Mouse (Mus musculus) frontal cortex, postnatal 10 days (tissue): ENCODE data around the gene Mapk3.

Experiments used
- DNase-seq, 2 experiments: peaks; one replicate each; pipeline ENCODE4 v3.0.0; 2022; ENCODE audit warnings: low spot score in 2 of 2, mixed read lengths in 1 of 2

Gene Mapk3

DNA sequence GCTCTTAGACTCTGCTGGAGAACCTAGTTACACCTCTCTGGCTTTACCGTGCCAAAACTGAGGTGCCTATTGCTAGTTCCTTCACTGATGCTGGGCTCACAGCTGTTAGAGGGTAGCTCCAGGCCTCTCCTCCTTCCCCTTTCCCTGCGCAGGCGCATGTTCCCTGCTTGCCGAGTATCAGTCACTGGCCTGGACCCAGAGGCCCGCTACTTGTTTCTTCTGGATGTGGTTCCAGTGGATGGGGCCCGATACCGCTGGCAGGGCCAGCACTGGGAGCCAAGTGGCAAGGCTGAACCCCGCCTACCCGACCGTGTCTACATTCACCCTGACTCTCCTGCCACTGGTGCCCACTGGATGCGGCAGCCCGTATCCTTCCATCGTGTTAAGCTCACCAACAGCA is 23.3 kb downstream of the Mapk3 start:
- no peak for DNase-seq

DNA sequence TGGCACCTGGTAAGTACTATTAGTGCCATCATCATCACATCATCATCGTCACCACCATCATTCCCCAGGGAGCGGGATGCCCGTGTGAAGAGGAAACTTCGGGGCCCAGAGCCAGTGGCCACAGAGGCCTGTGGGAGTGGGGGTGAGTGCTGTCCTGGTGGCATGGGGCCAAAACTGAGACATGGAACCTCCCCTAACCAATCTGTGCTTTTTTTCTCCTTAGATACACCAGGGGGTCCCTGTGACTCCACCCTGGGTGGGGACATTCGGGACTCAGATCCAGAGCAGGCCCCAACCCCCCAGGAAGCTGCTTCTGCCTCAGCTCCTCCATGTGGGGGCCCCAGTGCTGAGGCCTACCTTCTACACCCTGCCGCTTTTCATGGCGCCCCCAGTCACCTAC is 25.1 kb downstream of the Mapk3 start:
- no peak for DNase-seq

DNA sequence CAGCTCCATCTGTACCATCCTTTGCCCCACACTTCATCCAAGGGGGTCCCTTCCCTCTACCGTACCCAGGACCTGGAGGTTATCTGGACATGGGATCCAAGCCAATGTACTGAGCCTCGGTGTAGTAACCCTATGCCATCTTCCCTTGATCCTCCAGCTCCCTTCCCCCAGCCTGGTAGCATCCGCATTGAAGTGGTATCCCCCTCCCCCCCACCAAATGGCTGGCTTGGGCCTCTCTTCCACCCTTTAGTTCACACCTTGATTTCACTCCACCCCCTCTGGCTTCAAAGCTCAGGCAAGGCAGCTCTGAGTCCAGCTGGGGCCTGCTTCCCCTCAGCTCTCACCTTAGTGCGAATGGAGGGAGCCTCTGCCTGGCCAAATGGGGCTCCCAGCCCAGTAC is 25.7 kb downstream of the Mapk3 start:
- DNase-seq, result no peak

DNA sequence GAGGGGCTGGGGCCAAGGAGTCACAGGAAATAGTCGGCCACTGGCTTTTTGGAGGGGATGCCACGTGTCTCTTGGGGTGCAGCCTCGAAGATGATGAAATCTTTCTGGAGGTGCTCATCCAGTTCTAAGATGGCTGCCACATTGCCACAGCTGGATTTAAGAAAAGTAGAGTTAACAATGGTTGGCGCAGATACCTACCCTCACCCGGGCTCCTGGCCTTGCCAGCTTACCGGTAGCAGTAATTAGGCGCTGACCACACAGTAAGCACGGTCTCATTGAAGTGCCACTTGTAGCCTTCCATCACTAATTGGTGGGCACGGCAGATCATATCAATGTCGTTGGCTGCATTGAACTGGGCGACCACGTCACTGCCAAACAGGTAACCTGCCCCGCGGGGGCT is 26.7 kb downstream of the Mapk3 start:
- DNase-seq, result no peak

DNA sequence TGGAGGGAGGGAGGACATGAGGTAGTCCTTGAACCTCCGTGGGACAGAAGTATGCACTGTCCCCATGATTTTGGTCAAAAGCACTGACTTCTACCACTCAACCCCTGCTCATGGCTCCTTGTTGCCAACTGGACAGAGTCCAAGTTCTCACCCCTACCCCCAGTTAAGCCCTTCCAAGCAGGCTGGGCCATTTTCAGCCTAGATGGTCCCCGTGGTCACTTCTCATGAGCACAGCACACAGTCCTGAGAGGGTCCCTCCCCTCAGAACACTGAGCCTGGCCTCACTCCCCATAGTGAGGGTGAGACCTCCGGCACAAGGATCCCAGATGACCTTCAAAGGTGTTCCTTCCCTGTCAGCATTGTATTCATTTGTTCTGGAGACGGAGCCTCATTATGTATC is 29.7 kb downstream of the Mapk3 start:
- DNase-seq, result no peak

DNA sequence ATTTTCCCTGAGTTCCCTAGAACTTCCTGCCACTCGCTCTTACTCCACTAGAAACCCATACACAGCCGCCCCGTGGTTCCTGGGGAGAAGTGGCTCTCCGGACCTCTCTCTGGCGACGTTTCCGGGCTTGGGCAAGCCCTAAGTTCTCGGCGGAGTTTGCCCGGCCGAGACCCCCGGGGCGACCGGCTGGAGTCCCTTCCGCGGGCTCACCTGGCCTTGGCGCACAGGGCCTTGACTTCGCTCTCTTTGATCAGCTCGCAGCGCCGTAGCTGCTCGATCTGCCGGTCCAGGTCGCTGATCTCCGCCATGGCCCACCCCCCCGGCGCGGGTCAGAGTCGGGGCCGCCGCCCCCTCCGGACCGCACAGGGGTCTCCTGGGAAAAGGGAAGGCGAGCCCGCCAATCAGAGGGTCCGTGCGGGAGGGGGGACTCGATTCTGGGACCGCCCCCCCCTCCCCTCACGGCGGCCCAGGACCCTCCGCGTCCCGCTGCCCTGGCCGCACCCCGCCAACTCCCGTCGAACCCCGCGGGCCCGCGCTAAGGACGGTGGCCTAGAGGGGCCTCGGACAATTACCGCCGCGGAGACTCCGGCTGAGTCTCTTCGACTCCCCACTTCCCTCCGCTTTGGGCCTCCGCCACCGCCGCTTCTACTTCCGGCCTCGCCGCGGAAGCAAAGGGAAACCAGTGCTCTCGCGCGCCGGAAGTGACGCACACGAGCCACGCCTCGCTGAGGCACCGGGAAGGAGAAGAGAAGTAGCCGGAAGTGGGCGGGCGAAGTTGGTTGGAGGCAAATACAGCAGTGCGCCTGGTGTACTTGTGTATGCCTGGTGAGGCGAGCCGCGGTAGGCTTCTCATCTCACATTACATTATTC is 32.7 kb downstream of the Mapk3 start, which contains the start of gene Ppp4c:
Gene Ppp4c (minus strand): TSS at position 646 of the 870 bp plus-strand sequence.
- peak; percentile 92 to 97 for DNase-seq

DNA sequence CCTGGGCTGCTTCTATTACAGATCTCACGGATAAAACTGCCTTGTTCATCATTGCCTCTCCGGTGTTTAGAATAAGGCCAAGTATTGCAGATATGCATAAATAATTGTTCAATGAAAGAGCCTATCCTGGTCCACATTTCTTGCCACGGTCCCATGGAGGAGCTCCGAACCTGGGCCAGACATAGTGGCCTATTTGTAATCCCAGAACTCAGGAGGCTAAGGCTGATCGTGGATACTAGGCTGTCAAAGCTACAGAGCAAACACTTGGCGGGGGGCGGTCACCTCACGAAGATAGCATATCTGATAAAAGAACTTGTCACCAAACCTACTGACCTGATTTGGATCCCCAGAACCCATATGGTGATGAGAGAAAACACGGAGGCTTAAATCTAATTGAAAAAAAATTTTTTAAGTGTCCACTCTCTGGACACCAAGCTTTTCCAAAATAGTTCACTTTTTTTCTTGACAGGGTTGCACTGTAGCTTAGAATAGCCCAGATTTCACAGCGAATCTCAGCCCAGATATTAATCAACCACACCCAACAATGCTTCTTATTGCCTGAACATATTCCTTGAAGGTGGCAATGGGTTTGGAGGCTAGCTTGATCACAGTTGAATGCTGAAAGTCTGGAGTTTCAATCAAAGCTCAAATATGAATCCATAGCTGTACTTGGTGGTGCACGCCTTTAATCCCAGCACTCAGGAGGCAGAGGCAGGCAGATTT is 33.5 kb downstream of the Mapk3 start:
- DNase-seq, result no peak

DNA sequence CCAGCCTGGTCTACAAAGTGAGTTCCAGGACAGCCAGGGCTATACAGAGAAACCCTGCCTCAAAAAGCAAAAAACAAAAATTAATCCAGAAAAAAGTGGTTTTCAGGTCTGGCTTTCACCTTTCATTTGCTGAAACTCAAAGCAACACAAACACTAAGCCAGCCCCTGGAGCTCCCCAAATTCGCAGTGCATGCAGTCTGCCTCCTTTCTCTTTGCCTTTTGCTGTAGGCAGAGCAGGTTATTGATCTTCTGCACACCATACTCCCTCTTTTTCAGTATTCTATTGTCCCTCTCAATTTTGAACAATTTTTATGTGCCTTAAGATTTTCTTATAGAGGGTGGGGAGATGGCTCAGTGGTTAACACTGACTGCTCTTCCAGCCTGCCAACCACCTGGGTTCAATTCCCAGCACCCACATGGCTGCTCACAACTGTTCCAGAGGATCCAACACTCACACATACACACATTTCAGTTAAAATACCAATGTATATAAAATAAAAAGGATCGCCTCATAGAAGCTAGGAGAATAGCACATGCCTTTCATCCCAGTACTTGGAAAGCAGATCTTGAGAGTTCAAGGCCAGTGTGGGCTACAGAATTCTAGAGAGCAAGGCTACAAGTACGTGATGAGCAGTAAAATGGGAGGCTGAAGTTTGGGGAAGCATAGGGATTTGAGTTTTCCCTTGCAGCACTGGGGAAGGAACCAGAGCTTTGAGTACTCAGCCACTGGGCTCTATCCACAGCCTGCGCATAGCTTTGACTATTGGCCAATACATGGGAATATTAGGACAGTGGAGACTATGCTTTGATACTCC is 34.3 kb downstream of the Mapk3 start:
- no peak for DNase-seq

DNA sequence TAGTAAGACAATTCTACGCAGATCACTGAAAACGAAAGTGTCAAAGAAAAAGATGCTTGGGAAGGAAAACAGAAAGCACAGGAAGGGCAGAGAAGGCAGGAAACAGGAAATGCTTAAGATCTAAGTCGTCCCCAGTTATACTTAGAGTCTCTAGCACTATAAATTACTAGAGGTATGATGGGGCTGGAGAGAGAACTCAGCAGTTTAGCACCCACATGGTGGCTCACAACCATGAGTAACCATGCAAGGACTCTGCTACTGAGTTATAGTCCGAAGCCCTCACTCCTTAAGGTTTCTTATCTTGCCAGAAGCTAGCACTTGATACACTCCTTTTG is 34.8 kb downstream of the Mapk3 start:
- DNase-seq, result no peak

DNA sequence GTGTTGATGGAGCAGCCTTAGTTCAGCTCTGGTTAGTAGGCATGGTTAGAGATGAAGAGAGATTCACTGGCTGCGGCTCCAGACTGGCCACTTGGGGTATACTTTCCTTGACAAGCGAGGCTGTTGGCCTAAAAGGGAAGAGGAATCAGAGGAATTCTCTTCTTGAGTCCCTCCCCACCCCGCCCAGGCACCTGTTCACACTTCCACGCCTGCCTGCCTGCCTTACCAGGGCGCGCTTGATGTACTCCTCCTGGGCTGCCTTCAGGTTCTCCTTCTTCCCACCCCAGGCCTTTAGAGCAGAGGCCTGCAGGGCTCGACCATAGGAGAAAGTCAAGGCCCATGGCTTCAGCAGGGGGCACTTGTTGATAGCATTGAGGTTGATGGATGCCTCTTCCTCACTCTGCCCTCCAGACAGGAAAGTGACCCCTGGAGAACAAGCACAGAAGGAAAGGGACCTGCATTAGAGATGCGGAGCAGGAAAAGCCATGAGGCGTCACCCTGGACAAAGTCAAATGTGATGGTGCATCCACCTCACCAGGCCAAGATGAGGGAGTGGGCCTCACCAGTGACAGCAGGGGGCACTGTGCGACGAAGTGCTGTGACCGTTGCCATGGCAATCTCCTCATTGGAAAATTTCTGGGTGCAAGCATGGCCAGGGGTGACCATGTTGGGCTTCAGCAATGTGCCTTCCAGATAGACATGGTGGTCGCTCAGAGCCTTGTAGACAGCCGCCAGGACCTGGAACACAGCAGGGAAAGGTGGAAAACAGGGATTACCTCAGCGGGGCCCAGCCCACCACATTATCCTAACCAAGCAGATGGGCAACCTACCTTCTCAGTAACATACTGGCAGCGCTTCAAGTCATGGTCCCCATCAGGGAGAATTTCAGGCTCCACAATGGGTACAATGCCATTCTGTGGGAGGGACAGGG is 36.3 kb downstream of the Mapk3 start:
- DNase-seq, result no peak

DNA sequence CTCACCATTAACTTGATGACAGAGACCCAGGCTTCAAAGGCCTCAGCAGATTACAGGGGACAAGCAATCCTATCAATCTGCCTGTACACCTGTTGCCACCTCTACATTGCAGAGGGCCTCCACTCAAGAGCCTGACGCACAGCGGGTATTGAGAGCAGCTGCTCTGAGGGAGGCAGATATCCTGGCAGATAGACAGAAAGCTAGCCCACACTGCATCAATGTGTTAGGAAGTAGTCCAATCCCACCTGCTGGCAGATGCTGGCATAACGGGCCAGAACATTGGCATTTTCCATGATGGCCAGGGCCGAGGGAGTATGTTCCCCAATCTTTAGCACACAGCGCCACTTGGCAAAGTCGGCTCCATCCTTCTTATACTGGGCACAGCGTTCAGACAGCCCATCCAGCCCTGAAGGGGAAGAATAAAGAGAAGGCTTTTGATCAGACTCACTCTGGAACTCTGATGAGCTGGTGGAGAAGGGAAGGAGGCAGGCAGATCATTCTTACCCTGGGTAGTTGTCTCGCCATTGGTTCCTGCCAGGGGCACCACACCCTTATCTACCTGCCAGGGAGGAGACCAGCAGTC is 37.0 kb downstream of the Mapk3 start:
- DNase-seq, result no peak

DNA sequence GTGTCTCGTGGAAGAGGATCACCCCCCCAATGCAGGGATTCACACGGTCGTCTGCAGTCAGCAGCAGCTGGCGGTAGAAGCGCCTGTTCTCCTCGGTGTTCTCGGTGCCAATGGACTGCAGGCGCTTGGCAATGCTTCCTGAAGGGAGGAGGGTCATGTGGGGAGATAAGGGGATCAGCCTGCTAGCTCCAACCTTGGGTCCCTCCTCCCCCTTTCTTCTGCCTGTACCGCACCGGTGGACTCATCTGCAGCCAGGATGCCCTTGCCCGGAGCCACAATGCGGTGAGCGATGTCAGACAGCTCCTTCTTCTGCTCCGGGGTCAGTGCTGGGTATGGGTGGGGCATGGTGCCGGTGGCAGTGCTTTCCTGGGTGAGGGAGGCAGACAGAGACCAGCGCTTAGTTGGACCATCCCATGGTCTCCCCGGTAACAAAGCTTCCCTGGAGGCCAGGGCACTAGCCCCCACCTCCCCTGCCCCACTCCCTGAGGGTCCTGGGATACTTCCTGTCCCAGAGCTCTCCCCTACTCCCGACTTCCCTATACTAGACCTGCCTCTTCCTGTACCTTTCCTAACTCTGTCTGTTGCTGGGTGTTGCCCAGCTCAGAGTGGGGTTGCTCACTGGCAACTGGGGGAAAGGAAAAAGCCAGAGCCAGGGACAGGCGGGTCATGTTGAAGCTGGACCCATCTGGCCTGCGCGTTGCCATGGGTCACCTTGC is 38.2 kb downstream of the Mapk3 start, which contains the start of gene Fam57b:
Gene Fam57b (plus strand): TSS at position 258 of the 716 bp plus-strand sequence.
- peak in 1 of 2 experiments; percentile 31 for DNase-seq

DNA sequence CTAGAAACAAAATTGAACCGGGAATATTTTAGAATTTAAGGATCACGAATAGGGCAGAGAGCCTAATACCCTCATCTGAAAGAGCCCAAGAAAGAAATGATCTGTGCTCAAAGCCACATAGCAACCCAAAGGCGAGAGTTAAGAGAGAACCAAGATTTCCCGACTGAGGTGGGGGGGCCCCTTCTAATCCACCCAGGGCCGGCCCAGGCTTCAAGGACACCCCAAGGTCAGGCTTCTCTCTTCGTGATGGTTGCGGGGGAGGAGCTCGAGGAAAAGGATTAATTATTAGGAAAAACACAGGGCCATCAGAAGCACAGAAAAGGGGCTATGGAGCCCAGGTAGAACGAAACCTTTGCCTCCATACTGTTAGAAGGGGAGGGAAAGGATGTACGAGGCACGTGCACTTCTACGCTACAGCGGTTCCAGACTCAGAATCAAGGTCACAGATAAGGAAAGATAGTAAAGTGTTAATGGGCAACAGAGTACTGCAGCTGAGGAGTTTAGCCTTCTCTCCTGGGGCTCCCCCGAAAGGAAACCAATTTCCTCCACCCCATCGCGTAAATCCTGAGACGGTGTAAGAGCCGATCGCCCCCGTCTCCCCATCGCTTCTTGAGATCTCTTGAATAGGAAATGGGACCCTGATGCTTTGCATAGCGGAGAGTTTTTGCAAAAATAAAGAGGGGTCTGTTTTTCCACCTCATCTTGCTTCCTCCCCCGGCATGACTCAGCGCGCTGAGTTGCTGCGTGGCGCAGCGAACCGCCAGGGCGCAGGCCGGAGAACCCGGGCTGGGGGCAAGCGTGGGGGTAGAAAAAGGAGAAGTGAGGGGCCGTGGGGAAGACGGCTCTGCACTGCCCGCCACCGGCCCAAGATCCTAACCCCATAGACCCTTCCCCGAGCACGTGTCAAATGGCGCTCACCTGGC is 39.0 kb downstream of the Mapk3 start:
- no peak for DNase-seq

DNA sequence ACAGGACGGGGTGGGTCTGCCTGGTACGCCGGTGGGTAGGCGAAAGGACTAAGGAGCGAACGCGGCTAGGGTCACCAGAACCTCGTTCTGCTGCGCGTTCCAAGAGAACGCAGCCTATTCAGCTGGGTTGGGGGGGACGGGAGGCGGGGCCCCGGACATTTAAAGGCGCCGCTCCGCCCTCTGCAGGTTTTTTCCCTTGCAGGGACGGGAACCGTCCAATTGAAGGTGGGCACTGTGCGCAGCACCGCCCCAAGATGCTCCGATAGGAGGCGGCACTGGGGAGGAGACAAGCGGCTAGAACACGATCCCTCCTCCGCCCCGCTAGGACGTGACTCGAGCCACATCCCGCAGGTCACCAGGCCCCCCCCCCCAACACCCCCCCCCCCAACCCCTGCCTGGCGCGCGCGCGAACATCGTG is 39.7 kb downstream of the Mapk3 start:
- peak; percentile 96 to 97 for DNase-seq

DNA sequence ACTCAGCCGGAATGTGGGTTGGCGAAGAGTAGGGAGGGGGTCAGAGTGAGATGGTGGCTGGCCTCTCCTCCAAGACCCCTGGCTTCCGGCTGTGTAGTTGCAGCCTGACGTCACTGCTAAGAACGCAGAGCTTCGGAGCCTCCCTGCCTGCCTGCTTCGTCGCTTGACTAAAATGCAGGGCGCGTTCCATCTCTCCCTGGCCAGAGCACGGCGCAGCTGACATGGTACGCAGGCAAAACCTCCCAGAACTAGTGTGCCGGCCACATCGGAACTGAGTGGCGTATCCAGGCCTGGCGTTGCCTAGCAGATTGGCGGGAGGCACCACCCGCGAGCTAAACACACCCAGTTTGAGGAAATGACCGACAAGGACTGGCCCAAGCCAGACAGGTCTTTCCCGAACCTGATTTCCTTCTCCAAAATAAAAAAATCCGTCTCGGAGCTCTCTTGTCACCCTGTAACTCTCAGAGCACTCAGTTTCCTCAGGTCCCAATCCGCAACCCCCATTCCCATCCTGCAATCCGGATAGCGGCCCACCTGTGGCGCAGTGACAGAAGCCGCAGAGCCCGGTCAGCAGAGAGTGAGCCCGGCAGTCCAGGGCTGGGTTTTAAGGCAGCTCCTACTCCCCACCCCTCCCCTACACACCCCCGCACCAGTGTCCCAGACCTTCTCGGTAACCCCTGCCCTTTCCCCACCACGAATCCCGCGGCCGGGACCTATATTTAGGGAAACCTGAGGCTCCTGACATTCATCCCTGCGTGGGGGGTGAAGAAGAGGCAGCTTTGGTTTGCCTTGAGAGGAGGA is 40.3 kb downstream of the Mapk3 start:
- DNase-seq, result no peak

DNA sequence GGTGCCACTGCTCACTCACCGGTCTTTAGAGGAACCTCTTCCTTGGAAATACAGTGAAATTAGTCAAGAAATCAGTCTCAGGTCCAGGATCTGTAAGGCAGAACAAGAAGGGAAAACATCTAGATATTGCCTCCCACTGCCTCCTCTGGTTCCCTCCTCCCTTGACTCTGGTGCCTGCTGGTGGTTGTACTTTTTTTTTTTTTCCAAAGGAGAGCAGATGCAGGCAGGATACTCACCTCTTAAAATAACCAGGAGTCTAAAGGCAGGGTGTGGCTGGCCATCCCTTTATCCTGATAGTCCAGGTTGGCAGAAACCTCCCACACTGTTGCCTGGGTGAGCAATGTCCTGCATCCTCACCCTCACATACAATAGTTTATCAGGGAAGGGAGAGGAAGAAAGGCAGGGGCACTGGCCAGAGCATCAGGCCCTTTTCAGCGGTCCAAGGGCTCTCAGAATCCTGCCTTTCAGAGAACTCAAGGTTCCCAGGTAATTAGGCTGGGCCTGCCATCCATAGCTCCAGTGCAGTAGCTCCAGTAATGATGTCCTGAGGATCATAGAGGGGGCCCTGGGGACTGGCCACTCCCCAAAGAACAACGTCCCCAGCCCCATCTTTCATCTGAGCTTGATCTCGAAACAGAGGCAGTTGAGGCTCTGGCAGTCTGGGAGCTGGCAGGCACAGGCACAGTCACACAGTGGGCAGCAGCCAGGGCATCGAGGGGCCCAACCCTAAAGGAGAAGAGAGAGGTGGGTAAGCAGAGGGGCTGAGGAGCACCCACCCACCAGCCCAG is 41.1 kb downstream of the Mapk3 start:
- DNase-seq, result no peak

DNA sequence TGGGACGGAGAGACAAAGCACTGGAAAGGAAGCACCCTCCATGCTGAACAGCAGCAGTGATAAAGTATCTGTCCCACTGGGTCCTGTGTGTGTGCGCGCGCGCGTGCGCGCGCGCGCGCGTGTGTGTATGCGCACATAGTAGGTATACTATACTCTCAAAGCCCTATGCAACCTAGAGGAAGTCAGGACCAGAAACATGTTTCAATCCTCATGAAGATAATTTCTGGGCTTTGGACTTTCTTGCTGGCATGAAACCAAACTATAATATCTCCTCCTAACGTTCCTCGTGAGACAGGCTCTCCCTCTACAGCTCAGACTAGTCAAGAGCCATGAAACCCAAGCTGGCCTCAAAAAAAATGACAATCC is 41.6 kb downstream of the Mapk3 start:
- DNase-seq, result no peak
